Mouse (Mus musculus) left cerebral cortex, adult 9 months (tissue): Measurements from ENCODE around the gene Areg.

Experiments used
- DNase-seq, 2 experiments: peaks; one replicate each; pipeline ENCODE4 v3.0.0; 2022; ENCODE audit warnings: low spot score in 2 of 2

Areg gene

GRCm38 (mm10) chr5:91139446-91139873, at the start of gene Areg:
Areg (plus strand) TSS chr5:91139599.
- peak in 1 of 2 experiments; percentile 17 for DNase-seq

- no peak for DNase-seq
Observed at GRCm38 (mm10) chr5:91090301-91090700, 49.1 kb upstream of the Areg start.

DNA sequence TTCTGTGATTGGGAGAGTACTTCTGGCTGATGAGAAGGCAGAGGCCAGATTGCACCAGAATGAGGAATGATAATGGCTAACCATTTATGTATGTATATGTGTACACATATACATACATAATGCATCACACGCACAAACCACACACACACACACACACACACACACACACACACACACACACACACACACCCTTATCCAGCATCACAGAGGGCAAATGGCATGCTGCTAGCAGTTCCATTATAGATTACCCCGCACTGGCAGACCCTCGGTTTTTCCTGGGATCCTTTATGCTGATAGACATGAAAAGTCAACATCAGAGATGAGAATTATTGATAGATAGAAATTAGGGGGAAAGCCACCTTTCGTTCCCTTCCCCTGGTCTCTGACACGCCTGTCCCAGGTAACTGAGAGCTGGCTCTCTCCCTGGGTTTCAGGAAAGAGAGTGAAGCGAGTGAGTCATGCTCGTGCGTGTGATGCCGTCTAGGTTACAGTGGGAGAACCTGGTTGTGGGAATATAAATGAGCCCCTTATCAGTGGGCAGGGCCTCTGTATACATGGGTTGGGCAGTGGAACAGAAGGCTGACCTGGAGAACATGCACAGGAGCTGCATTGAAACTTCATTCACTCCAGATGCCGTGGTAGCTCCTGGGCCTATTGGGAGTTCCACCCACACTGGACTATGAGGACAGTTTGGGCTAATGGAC, 41.3 kb upstream of the Areg start:
- no peak for DNase-seq

GRCm38 (mm10) chr5:91101742-91102141, 37.7 kb upstream of the Areg start:
- peak in 1 of 2 experiments; percentile 21 for DNase-seq

DNA sequence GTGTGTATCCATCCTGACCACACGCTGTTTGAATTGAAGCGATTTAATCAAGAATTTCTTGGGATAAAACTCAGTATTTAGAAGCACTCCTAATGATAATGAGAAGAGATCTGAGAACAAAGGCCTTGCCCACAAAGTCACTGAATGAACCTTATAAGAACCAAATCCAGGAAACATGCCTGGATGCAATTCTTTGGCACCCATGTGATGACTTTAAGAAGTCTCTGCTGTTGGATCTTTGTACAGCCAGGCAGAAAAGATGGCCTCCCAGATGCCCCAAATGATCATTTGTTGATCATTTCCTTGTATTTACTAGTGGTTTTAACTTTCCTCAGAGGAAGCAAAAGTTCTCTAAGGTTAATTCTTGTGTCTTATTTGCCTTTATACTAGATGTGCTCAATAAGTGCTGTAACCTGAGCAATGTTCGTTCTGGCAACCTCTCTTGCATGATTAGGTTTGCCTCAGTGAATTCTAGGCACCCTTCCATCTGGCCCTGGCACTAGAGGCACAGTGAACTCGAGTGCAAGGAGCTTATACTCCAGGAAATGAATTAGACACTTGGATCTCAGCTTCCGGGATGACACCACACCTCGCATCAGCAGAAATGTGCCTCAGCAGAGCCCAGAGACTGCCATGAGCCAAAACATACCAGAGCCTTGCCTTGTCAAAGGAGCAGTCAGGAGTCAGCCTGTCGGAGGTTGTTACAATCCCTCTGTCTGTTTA, 35.3 kb upstream of the Areg start:
- no peak for DNase-seq

- DNase-seq = no peak
Observed at GRCm38 (mm10) chr5:91106248-91106647, 33.2 kb upstream of the Areg start.

DNA sequence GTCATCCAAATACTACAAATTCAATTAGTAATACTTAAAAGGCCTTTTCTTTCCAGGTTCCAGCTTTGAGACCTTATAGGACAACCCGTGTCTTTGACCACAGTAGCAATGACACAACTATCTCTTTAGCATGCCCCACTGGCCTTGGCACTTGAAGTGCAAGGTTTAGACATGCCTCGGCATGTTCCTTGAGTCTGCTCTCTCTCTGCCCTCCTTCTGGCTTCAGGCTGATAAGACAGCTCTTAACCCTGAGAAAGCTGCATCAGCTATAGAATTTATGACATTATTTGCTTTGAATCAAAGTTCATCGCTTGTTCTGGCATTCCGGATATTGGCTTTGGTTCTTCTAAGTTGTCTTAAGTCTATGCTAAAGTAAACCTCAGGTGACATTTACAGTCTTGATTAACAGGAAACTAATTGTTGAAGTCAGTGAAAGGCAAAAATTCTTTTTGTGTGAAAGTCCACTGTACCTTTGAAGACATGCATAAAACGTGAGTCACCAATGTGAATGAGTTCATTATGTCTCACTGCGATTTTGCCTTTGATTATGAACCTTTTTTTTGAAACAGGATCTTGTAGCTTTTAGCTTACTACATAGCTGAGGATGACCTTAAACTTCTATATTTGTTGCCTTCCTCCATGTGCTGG, 29.3 kb upstream of the Areg start:
- DNase-seq = no peak

DNA sequence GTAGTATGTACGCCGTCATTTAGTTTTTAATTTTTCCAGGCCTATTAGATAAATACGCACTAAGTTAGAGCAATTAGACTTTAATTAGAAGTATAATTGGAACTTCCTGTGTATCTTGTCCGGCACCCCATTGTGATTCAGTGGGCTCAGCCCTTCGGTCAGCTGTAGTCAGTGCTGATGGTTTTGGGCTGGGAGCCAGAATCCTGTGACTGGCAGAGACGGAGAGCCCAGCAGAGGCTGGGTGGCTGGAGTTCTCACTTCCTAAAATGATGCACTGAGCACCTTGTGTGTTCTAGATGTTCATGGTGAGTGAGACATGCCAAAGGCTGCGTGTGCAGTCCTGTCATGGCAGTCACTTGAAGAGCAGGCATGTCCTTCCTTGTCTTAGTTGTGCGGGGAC, 28.4 kb upstream of the Areg start:
- DNase-seq = no peak

DNA sequence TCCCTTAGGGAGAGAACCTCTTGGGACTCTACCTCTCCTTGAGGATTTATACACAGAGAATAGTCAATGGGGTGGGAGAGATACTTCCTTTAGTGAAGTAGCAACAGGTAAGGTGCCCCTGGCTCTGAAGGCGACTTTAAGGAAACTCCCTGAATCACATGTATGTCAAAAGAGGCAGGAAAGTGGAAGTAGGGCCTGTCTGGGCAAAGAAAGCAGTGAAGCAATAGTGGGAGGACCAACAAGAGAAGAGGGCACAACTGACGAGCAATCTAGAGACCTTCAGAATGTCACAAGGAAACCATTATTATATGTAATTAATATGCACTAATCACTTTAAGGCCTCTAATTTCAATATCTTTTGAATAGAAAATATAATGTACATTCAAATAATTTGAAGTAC, 25.4 kb upstream of the Areg start:
- DNase-seq = no peak

DNA sequence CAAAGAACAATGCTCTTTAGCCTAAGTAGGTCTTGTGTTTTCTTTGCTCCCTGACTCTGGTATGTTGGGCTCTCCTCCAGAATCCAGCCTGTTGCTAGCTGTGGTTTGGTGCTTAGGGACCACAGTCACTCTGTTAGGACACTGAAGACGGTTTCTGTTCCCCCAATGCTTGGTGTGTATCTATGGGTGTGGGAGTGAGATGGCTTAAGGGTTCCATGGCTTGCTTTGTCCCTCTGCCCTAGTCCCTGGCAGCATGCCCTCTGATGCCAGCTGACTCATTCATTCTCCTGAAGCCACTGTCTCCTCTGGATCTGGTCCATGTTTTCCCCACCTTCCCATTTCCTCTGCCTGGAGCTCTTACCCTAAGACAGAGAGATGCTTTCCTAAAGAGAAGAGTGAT, 24.8 kb upstream of the Areg start:
- DNase-seq = no peak

GRCm38 (mm10) chr5:91118618-91119017, 20.8 kb upstream of the Areg start:
- DNase-seq = no peak

DNA sequence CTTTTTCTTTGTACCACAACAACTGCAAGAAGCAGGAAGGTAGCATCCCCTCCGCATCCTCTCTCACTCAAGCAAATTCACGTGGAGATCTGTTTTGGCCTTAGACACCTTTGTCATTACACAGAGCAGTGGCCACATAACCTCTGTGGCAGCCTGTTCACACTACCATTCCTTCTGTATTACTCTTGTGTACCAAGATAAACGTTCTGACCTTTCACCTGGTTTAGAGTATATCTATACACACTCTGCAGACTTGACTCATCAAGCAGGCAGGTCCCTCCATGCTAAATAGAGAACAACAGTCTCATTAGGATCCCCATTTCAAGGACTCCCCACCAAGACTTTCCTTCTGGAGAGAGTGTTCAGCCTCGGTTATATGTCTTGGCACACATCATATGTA, 16.0 kb upstream of the Areg start:
- no peak for DNase-seq

DNA sequence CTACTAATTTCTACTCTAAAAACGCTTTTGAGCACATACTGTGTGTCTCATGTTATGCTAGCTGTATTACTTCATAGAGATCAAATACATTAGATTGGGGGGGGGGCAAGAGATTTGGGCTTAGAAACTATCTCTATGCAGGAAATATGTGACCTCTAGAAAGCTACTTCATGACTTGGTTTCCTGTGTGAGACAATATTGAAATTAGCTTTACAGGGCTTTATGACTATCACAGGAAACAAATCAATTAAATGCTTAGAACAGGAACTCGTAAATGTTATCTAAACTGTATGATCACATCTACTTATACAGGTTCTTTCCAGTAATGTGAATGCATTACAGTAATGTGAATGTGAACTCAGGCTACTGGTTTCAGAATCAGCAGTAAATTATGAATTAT, 15.3 kb upstream of the Areg start:
- no peak for DNase-seq

DNA sequence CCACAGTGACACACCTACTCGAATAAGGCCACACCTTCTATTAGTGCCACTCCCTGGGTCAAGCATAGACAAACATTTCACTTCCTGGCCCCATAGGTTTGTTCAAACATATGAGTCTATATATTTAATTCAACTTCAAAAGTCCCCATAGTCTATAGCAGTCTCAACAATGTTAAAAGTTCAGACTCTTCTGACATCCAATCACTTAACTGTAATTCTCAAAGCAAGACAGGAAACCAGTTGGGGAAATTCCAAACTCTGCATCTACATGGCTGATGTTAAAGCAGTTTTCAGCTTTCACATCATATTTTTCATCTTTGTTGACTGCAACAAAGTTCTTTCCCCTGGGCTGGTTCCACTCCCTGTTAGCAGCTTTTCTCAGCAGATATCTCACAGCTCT, 12.8 kb upstream of the Areg start:
- no peak for DNase-seq

- no peak for DNase-seq
Observed at GRCm38 (mm10) chr5:91134961-91135360, 4.4 kb upstream of the Areg start.

- DNase-seq = no peak
Observed at GRCm38 (mm10) chr5:91138970-91139369, 429 bp upstream of the Areg start.

DNA sequence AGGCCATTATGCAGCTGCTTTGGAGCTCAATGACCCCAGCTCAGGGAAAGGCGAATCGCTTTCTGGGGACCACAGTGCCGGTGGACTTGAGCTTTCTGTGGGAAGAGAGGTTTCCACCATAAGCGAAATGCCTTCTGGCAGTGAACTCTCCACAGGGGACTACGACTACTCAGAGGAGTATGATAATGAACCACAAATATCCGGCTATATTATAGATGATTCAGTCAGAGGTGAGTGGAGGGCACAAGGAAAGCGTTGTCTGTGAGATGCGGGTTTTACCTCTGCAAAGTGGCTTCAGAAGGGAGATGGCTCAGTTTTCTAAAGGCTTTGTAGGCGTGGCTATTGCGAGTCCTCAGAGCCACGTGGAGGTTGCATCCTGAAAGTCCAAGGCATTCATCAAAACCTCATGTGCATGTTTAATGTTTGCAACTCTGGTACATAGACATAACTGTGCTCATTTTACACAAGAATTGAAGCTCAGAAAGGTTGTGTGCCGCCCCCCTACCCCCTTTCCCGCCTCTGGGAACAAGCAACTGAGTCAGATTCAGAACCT, 1.6 kb downstream of the Areg start:
- no peak for DNase-seq

GRCm38 (mm10) chr5:91144971-91145370, 5.6 kb downstream of the Areg start:
- DNase-seq = peak; percentile 22 to 27

DNA sequence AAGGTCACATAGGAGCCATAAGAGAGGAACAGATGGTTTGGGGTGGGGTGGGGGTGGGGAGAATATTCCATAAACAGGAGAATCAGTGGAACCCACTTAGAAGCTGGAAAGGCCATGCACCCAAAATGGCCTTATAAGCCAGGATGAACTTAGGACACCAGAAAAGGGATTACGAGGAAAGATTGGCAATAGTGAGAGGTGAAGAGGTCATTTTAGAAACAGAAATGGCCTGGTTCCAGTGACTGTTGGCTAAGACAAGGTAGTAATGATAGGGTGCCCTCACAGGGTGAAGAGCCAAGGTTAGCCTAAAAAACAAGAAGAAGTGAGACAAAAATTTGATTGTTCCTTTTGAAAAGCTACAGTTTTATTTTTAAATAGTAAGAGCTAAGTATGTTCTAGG, 7.6 kb downstream of the Areg start:
- no peak for DNase-seq

GRCm38 (mm10) chr5:91148054-91148453, 8.7 kb downstream of the Areg start:
- DNase-seq = no peak

DNA sequence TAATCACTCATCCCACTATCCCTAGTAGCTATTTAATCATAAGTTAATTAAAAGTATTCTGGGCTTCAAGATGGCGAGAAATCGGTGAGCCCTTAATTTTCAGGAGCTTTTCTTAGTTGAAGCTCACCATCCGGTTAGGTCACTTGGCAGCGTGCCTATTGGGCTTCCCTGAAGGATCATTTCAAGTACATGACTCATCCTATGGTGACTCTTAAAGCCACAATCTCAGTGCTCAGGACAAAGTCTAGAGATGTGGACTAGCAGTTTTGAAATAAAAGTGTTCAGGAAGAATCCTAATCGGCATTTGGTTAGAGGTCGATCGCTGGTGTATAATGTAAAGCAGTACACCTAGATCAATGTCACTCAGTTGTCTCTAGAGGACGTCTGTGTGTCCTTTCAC, 17.3 kb downstream of the Areg start:
- DNase-seq = no peak

DNA sequence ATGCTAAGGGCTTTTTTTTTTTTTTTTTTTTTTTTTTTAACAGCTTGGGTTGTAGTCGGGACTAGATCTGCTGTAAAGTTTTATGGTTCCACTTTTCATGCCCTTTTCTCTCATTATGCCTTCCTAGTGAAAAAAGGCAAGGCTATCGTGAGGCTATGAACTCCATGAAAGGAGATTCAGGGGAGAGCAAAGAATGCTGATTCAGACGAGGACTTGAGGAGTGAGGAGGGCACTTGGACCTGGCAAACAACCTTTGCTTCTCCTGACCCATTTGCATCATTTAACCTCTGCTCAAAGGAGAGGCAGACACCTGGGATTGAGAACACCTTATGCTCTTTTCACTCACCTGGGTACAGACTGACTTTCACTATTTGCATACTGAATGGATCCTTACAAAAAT, 17.8 kb downstream of the Areg start:
- no peak for DNase-seq

GRCm38 (mm10) chr5:91162787-91163186, 23.4 kb downstream of the Areg start:
- DNase-seq = no peak
